Mouse (Mus musculus): Measurements from ENCODE around the gene Marc1. TPM values are rescaled to one million over a fixed set of nuclear protein-coding genes. Genes with fewer than 3 reads are reported as not detected.
A peak's percentile ranks its signal among the peaks of the same experiment; 100 is the strongest.

The Marc1 gene
- polyA plus RNA-seq, 1 experiment from 2014 or later: not detected

GRCm38 (mm10) chr1:184781286-184782160 is 29.6 kb downstream of the Marc1 start:
- Histone ChIP-seq H3K9me3 (ENCODE audit: control insufficient read depth, low read length) (no peaks in the 10 kb centered on the region), H3K27me3 (ENCODE audit: control insufficient read depth, insufficient read depth, low read length) (no peaks in the 10 kb centered on the region), H3K4me3 (ENCODE audit: low read depth, low read length) (no peak overlapping the region), H3K27ac (ENCODE audit: low read depth, low read length) (no peak overlapping the region), H3K4me2 (no peak overlapping the region), H3K9ac (ENCODE audit: low read length) (no peak overlapping the region), H3K4me1 (ENCODE audit: control insufficient read depth, insufficient read depth, low read length) (no peaks in the 10 kb centered on the region), H3K36me3 (ENCODE audit: control insufficient read depth, insufficient read depth, low read length) (no peaks in the 10 kb centered on the region)
- ATAC-seq (ENCODE audit: low FRiP score): no peak
- 87% methylated on average over 10 of the region's 10 CpGs for WGBS
- no peak for DNase-seq (ENCODE audit: low spot score, missing footprints)

- 92% methylated on average over 6 of the region's 6 CpGs for WGBS
Observed at GRCm38 (mm10) chr1:184778157-184778556, 33.0 kb downstream of the Marc1 start.

DNA sequence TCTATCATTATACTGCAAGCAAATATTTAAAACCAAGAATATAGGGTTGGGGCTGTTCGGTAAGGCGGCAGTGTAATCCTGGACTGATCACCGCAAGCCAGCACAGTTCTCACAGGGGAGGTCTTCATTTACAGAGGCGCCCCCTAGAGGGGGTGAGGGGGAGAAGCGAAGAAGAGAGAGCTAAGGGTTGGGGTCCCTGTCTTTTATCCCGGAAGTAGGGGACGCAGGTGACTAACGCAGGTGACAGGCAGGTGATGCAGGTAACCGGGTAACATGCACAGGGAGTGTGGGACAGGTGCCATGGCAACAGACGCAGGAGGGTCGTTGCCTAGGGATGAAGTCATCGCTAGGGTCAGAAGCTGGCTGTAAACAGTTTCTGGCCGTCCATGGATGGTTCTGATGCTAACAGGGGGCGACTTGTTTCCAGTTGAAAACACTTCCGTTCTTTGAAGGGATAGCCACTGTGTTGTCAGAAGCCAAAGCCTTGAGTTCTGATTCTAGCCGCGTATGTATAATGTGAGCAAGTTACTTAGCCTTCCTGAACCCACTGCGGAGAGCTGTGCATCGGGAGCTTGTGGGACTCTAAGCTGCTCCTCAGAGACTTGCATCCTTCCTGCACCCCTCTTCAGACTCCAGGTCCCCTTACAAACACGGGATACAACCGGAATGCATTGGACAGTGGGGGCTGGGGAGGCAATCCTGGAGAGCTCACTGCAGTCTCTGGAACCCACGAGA is 33.9 kb downstream of the Marc1 start:
- Histone ChIP-seq H3K4me3 (ENCODE audit: low read depth, low read length) (no peak overlapping the region), H3K9ac (ENCODE audit: low read length) (no peak overlapping the region), H3K27me3 (ENCODE audit: control insufficient read depth, insufficient read depth, low read length) (no peaks in the 10 kb centered on the region), H3K36me3 (ENCODE audit: control insufficient read depth, insufficient read depth, low read length) (no peaks in the 10 kb centered on the region), H3K9me3 (ENCODE audit: control insufficient read depth, low read length) (no peaks in the 10 kb centered on the region), H3K4me1 (ENCODE audit: control insufficient read depth, insufficient read depth, low read length) (no peaks in the 10 kb centered on the region), H3K4me2 (no peak overlapping the region), H3K27ac (ENCODE audit: low read depth, low read length) (no peak overlapping the region)
- WGBS: 33% methylated on average over 22 of the region's 22 CpGs
- DNase-seq (ENCODE audit: low spot score, missing footprints) (peak; percentile 86), ATAC-seq (ENCODE audit: low FRiP score) (no peak)

More at GRCm38 (mm10) chr1:184778157-184778556, 33.0 kb downstream of the Marc1 start:
- DNase-seq (ENCODE audit: low spot score, missing footprints) (no peak), ATAC-seq (ENCODE audit: low FRiP score) (no peak)
- no peak overlapping the region for H3K4me3 ChIP-seq (ENCODE audit: low read depth, low read length)
- H3K9ac ChIP-seq (ENCODE audit: low read length): no peak overlapping the region
- H3K36me3 ChIP-seq (ENCODE audit: control insufficient read depth, insufficient read depth, low read length): no peaks in the 10 kb centered on the region
- H3K4me1 ChIP-seq (ENCODE audit: control insufficient read depth, insufficient read depth, low read length): no peaks in the 10 kb centered on the region
- H3K4me2 ChIP-seq: no peak overlapping the region
- H3K9me3 ChIP-seq (ENCODE audit: control insufficient read depth, low read length): no peaks in the 10 kb centered on the region
- H3K27me3 ChIP-seq (ENCODE audit: control insufficient read depth, insufficient read depth, low read length): no peaks in the 10 kb centered on the region
- H3K27ac ChIP-seq (ENCODE audit: low read depth, low read length): no peak overlapping the region

DNA sequence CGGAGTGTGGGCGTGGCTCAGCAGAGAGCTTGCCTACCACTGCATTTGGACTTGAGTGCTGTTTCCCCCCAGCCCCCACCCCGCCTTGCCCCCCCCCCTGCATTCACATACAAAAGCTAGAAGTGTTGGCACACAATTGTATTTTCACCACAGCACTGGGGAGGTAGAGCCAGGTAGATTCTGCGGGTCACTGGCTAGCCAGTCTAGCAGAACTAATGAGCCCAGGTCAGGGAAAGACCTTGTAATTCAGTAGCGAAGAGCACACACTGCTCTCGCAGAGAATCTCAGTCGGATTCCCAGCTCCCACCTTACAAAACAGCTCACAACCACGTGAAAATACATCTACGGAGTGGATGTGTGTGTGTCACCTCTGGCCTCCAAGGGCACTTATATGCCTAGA is 35.8 kb downstream of the Marc1 start:
- Histone ChIP-seq H3K4me3 (ENCODE audit: low read depth, low read length) (no peak overlapping the region), H3K9me3 (ENCODE audit: control insufficient read depth, low read length) (no peaks in the 10 kb centered on the region), H3K4me2 (no peak overlapping the region), H3K27me3 (ENCODE audit: control insufficient read depth, insufficient read depth, low read length) (no peaks in the 10 kb centered on the region), H3K4me1 (ENCODE audit: control insufficient read depth, insufficient read depth, low read length) (no peaks in the 10 kb centered on the region), H3K36me3 (ENCODE audit: control insufficient read depth, insufficient read depth, low read length) (no peaks in the 10 kb centered on the region), H3K9ac (ENCODE audit: low read length) (no peak overlapping the region), H3K27ac (ENCODE audit: low read depth, low read length) (no peak overlapping the region)
- WGBS: 55% methylated on average over 9 of the region's 9 CpGs
- DNase-seq (ENCODE audit: low spot score, missing footprints): no peak
- no peak for ATAC-seq (ENCODE audit: low FRiP score)

DNA sequence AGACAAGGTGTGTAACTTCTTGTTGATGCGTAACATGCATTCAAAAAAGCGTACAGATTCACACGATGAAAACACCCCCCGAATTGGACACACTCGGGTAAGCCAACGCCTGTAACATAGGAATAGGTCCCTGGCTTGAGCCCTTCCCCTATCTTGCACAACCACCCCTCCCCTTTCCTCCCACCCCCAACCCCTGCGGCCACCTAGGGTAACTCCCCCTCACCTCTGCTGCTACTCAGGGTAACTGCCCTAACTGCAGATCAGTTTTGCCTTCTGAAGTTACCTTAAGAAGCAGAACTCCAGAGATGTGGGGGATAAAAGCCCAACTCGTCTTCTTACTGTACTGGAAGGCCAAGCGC is 39.2 kb downstream of the Marc1 start:
- H3K27ac ChIP-seq (ENCODE audit: low read depth, low read length): no peak overlapping the region
- 15% methylated on average over 9 of the region's 9 CpGs for WGBS
- no peaks in the 10 kb centered on the region for H3K4me1 ChIP-seq (ENCODE audit: control insufficient read depth, insufficient read depth, low read length)
- H3K27me3 ChIP-seq (ENCODE audit: control insufficient read depth, insufficient read depth, low read length): no peaks in the 10 kb centered on the region
- ATAC-seq (ENCODE audit: low FRiP score): peak; percentile 36
- no peak overlapping the region for H3K4me3 ChIP-seq (ENCODE audit: low read depth, low read length)
- H3K4me2 ChIP-seq: no peak overlapping the region
- no peak overlapping the region for H3K9ac ChIP-seq (ENCODE audit: low read length)
- H3K9me3 ChIP-seq (ENCODE audit: control insufficient read depth, low read length): no peaks in the 10 kb centered on the region
- H3K36me3 ChIP-seq (ENCODE audit: control insufficient read depth, insufficient read depth, low read length): no peaks in the 10 kb centered on the region
- DNase-seq (ENCODE audit: low spot score, missing footprints): no peak

DNA sequence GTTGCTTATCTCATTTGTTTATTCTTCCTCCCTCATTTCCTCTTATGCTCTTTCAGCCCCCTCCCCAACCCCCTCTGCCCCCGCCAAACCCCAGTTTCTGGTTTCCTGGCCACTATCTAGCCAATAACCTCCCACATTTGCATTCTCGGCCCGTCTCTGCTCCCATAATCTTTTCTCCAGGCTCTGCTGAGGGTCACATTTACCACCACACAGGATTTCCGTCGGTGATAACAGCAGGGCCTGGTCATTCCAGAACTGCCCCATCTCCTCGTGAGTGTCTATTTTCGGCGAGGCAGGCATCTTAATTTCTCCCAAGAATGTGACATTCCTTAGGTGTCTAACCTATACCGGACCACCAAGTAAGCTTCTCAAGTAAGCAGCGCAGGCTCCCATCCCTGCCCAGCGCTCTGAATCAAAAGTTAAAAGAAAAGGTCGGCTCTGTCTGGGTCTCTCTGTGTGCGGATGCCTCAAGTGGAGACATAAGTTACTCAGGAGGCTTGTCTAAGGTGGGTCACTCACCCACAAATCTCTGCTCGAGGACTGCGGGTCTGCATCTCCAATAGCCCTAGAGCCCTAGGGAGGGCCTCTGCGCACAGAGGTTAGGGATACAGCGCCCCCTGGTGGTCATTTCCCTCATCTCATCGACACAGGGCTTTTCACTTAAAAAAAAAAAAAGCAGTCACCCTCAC is 39.8 kb downstream of the Marc1 start:
- ATAC-seq (ENCODE audit: low FRiP score): peak; percentile 79
- Histone ChIP-seq H3K4me1 (ENCODE audit: control insufficient read depth, insufficient read depth, low read length) (no peaks in the 10 kb centered on the region), H3K9me3 (ENCODE audit: control insufficient read depth, low read length) (no peaks in the 10 kb centered on the region), H3K36me3 (ENCODE audit: control insufficient read depth, insufficient read depth, low read length) (no peaks in the 10 kb centered on the region), H3K27me3 (ENCODE audit: control insufficient read depth, insufficient read depth, low read length) (no peaks in the 10 kb centered on the region), H3K27ac (ENCODE audit: low read depth, low read length) (no peak overlapping the region), H3K4me3 (ENCODE audit: low read depth, low read length) (no peak overlapping the region), H3K9ac (ENCODE audit: low read length) (no peak overlapping the region), H3K4me2 (no peak overlapping the region)
- DNase-seq (ENCODE audit: low spot score, missing footprints): peak; percentile 97
- 26% methylated on average over 18 of the region's 18 CpGs for WGBS

- ATAC-seq (ENCODE audit: low FRiP score): no peak
- WGBS: 48% methylated on average over 3 of the region's 3 CpGs
- Histone ChIP-seq H3K36me3 (ENCODE audit: control insufficient read depth, insufficient read depth, low read length) (no peaks in the 10 kb centered on the region), H3K27ac (ENCODE audit: low read depth, low read length) (no peak overlapping the region), H3K4me2 (no peak overlapping the region), H3K9me3 (ENCODE audit: control insufficient read depth, low read length) (no peaks in the 10 kb centered on the region), H3K27me3 (ENCODE audit: control insufficient read depth, insufficient read depth, low read length) (no peaks in the 10 kb centered on the region), H3K9ac (ENCODE audit: low read length) (no peak overlapping the region), H3K4me3 (ENCODE audit: low read depth, low read length) (no peak overlapping the region), H3K4me1 (ENCODE audit: control insufficient read depth, insufficient read depth, low read length) (no peaks in the 10 kb centered on the region)
- no peak for DNase-seq (ENCODE audit: low spot score, missing footprints)
Observed at GRCm38 (mm10) chr1:184763866-184764265, 47.2 kb downstream of the Marc1 start.

- WGBS: 80% methylated on average over 5 of the region's 5 CpGs
- Histone ChIP-seq H3K9me3 (ENCODE audit: control insufficient read depth, low read length) (no peaks in the 10 kb centered on the region), H3K4me2 (no peak overlapping the region), H3K27me3 (ENCODE audit: control insufficient read depth, insufficient read depth, low read length) (no peaks in the 10 kb centered on the region), H3K9ac (ENCODE audit: low read length) (no peak overlapping the region), H3K27ac (ENCODE audit: low read depth, low read length) (no peak overlapping the region), H3K4me3 (ENCODE audit: low read depth, low read length) (no peak overlapping the region), H3K36me3 (ENCODE audit: control insufficient read depth, insufficient read depth, low read length) (no peaks in the 10 kb centered on the region), H3K4me1 (ENCODE audit: control insufficient read depth, insufficient read depth, low read length) (no peaks in the 10 kb centered on the region)
- DNase-seq (ENCODE audit: low spot score, missing footprints) (no peak), ATAC-seq (ENCODE audit: low FRiP score) (no peak)
Observed at GRCm38 (mm10) chr1:184762941-184763340, 48.2 kb downstream of the Marc1 start.

DNA sequence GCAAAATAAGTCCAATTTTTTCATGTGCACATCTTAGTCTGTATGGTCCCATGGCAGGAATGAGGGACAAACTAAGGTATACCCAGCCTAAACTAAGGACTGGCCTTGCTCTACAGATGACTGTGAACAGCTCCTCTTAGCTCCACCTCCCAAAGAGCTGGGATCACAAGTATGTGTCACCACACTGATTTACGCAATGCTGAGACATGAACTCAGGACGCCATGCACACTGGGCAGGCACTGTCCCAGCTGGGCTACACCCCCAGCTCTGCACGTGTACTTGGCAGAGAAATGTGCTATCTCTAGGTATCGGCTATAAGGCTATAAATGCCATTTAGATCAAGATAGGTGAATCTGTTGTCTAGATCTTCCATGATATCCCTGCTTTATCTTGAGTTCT is 49.1 kb downstream of the Marc1 start:
- no peak overlapping the region for H3K4me3 ChIP-seq (ENCODE audit: low read depth, low read length)
- no peaks in the 10 kb centered on the region for H3K27me3 ChIP-seq (ENCODE audit: control insufficient read depth, insufficient read depth, low read length)
- H3K4me1 ChIP-seq (ENCODE audit: control insufficient read depth, insufficient read depth, low read length): no peaks in the 10 kb centered on the region
- no peak overlapping the region for H3K27ac ChIP-seq (ENCODE audit: low read depth, low read length)
- no peak overlapping the region for H3K4me2 ChIP-seq
- ATAC-seq (ENCODE audit: low FRiP score) (no peak), DNase-seq (ENCODE audit: low spot score, missing footprints) (no peak)
- H3K9ac ChIP-seq (ENCODE audit: low read length): no peak overlapping the region
- no peaks in the 10 kb centered on the region for H3K36me3 ChIP-seq (ENCODE audit: control insufficient read depth, insufficient read depth, low read length)
- H3K9me3 ChIP-seq (ENCODE audit: control insufficient read depth, low read length): no peaks in the 10 kb centered on the region
- WGBS: 82% methylated on average over 4 of the region's 4 CpGs

Measured in midbrain, embryonic 11.5 days (tissue).